18 mouse cellular contexts compared by ENCODE assay signal in the genomic region with DNA sequence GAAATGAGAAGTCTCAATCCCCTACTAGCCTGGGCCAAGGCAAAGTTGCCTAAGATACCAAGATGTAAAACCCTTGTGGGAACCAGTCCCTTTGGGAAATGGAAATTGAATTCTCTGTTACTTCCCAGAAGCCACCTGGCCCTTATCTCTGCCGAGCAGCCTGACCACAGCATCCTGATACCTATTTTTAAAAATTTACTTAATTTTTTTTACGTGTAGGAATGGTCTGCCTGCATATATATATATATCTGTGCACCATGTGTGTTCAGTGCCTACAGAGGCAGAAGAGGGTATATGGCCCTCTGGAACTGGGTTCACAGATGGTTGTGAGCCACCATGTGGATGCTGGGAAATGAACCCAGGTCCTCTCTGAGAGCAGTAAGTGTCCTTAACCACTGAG.
"Had no signal": no experiment of that assay in that cellular context is flagged by ENCODE, and none has a peak within 500 bp of the region (broad histone marks: within the 10 kb centered on the region; RNA-seq: fewer than 3 reads in every experiment).

No protein-coding gene starts in this region.

- H3K4me3 ChIP-seq: lung, embryonic 15.5 days; megakaryocyte, embryonic 14.5 days; midbrain, embryonic 13.5 days; midbrain, embryonic 15.5 days; neural tube, embryonic 12.5 days; stomach, embryonic 15.5 days had no signal

- H3K36me3 ChIP-seq: lung, embryonic 15.5 days; midbrain, embryonic 13.5 days; midbrain, embryonic 15.5 days; neural tube, embryonic 12.5 days; stomach, embryonic 15.5 days had no signal

- H3K4me1 ChIP-seq: lung, embryonic 15.5 days; midbrain, embryonic 13.5 days; neural tube, embryonic 12.5 days; stomach, embryonic 15.5 days had no signal

- DNase-seq: liver, postnatal 0 days; lung, adult 2 months; lung, postnatal 14 days; lung, postnatal 36 days; right cerebral cortex, postnatal 14 days; thymus, adult 2 months; thymus, postnatal 25 days; thymus, postnatal 4 days had no signal

- H3K9me3 ChIP-seq: lung, embryonic 15.5 days; megakaryocyte, embryonic 14.5 days; midbrain, embryonic 13.5 days; midbrain, embryonic 15.5 days; neural tube, embryonic 12.5 days; stomach, embryonic 15.5 days had no signal

- H3K4me2 ChIP-seq: lung, embryonic 15.5 days; midbrain, embryonic 11.5 days; midbrain, embryonic 13.5 days; midbrain, embryonic 15.5 days; neural tube, embryonic 12.5 days; stomach, embryonic 15.5 days had no signal

- ATAC-seq: liver, postnatal 0 days; lung, postnatal 0 days; midbrain, embryonic 13.5 days; midbrain, embryonic 15.5 days had no signal

- H3K9ac ChIP-seq: liver, postnatal 0 days; lung, embryonic 15.5 days; midbrain, embryonic 13.5 days; midbrain, embryonic 15.5 days; neural tube, embryonic 12.5 days; stomach, embryonic 15.5 days had no signal

- H3K27ac ChIP-seq: lung, embryonic 15.5 days; macrophage; midbrain, embryonic 13.5 days; midbrain, embryonic 15.5 days; neural tube, embryonic 12.5 days; stomach, embryonic 15.5 days; stomach, postnatal 0 days had no signal

- H3K27me3 ChIP-seq: lung, embryonic 15.5 days; megakaryocyte, embryonic 14.5 days; midbrain, embryonic 13.5 days; midbrain, embryonic 15.5 days; neural tube, embryonic 12.5 days; stomach, embryonic 15.5 days had no signal
